Mouse (Mus musculus) Patski (cell line): Measurements from ENCODE around the gene Gm21992. TPM values are rescaled to one million over a fixed set of nuclear protein-coding genes. Genes with fewer than 3 reads are reported as not detected.

Experiments used
- ATAC-seq: fragments of 100-300 bp; one replicate; pipeline ENCODE4 v1.8.0; 2021
- CTCF ChIA-PET: fragments of 350-600 bp; sonication (Branson Sonifier 250); formaldehyde crosslinking; loops from one replicate; lab custom pipeline; 2022; ENCODE audit warnings: inconsistent platforms; lab: Charles Lee
- POLR2A ChIA-PET: fragments of 350-600 bp; sonication (Branson Sonifier 250); formaldehyde crosslinking; loops from one replicate; lab custom pipeline; 2022; ENCODE audit warnings: antibody characterized with exemption, inconsistent platforms; lab: Charles Lee
- DNase-seq: peaks from one replicate; pipeline ENCODE4 v3.0.0-alpha.2; 2011; ENCODE audit warnings: low read depth, low spot score
- H3K27me3 ChIP-seq: fragments of 371-371 bp; one replicate; pipeline ENCODE4 v1.5.1; 2021
- CTCF ChIP-seq: fragments of 100-300 bp; IDR thresholded peaks from one replicate; pipeline ENCODE4 v1.5.1; 2021
- in situ Hi-C: fragments of 300-500 bp; cut with MboI; formaldehyde crosslinking; loops from 3 replicates; pipeline ENCODE4 v1.11.1; 2018; ENCODE audit warnings: low pct_unique_long_range_greater_than_20kb, mixed read lengths
- polyA plus RNA-seq: library from polyadenylated mRNA; unstranded; gene quantifications from one replicate; pipeline ENCODE4 v1.2.3, GENCODE M21; 2021

The Gm21992 gene
- 9.9 TPM for polyA plus RNA-seq

GRCm38 (mm10) chr19:4811063-4811908 is at the start of gene Gm21992, which contains the start of gene Rbm14:
TSS of gene Gm21992 (minus strand) at chr19:4811612.
TSS of gene Rbm14 (minus strand) at chr19:4811634.
- ATAC-seq, result peak; percentile 97
- peak; percentile 91 for DNase-seq
- in situ Hi-C loops, result no loop called here
- no peak for TF ChIP-seq CTCF
- ChIA-PET CTCF (interaction anchor here (1.0 to 2.5 kb wide), 3 partner anchors 27 to 53 kb away, joined by 3 to 9 read pairs (median 4); partner anchors contain the start of genes Ccdc87 and Ccs), POLR2A (interaction anchor here (0.7 to 2.1 kb wide), 4 partner anchors 8 to 45 kb away, joined by 3 to 6 read pairs (median 4); partner anchors contain the start of gene Rbm4)
- no peaks in the 10 kb centered on the region for H3K27me3 ChIP-seq

- ChIA-PET CTCF (no interaction called here), POLR2A (no interaction called here)
- TF ChIP-seq CTCF, result no peak
- in situ Hi-C loops, result no loop called here
- H3K27me3 ChIP-seq, result no peaks in the 10 kb centered on the region
- no peak for ATAC-seq
- peak; percentile 37 for DNase-seq
These were observed 47.7 kb upstream of the Gm21992 start for GRCm38 (mm10) chr19:4859081-4859480.

GRCm38 (mm10) chr19:4855951-4856350 is 44.5 kb upstream of the Gm21992 start:
- no peak for DNase-seq
- ChIA-PET POLR2A (no interaction called here), CTCF (interaction anchor here (0.9 to 2.1 kb wide), 4 partner anchors 8 to 26 kb away, joined by 3 to 9 read pairs (median 4); no protein-coding TSS in a partner anchor)
- H3K27me3 ChIP-seq, result peaks cover 8% of the 10 kb centered on the region
- in situ Hi-C loops, result no loop called here
- ATAC-seq, result no peak
- TF ChIP-seq CTCF, result no peak

GRCm38 (mm10) chr19:4855470-4855820 is 44.0 kb upstream of the Gm21992 start:
- ChIA-PET POLR2A (no interaction called here), CTCF (interaction anchor here (1.3 to 2.1 kb wide), 2 partner anchors 8 to 15 kb away, joined by 3 to 9 read pairs; no protein-coding TSS in a partner anchor)
- TF ChIP-seq CTCF, result no peak
- no peak for ATAC-seq
- H3K27me3 ChIP-seq, result peaks cover 9% of the 10 kb centered on the region
- in situ Hi-C loops, result no loop called here
- no peak for DNase-seq

GRCm38 (mm10) chr19:4854552-4855469 is 43.4 kb upstream of the Gm21992 start, which contains the start of gene Ctsf:
TSS of gene Ctsf (plus strand) at chr19:4855130.
- ATAC-seq (peak; percentile 45), DNase-seq (no peak)
- peaks cover 13% of the 10 kb centered on the region for H3K27me3 ChIP-seq
- ChIA-PET POLR2A (interaction anchor here (0.8 to 1.0 kb wide), 2 partner anchors 15 to 195 kb away, joined by 3 to 4 read pairs; partner anchors contain the start of genes Ccdc87 and Ccs), CTCF (interaction anchor here (1.3 kb wide), 1 partner anchor 16 kb away, joined by 3 read pairs; no protein-coding TSS in a partner anchor)
- in situ Hi-C loops, result no loop called here
- TF ChIP-seq CTCF, result no peak

- peaks cover 34% of the 10 kb centered on the region for H3K27me3 ChIP-seq
- TF ChIP-seq CTCF, result no peak
- in situ Hi-C loops, result no loop called here
- ChIA-PET POLR2A (interaction anchor here (1.2 kb wide), 1 partner anchor 11 kb away, joined by 3 read pairs; the partner anchor contains the start of genes Ccdc87 and Ccs), CTCF (interaction anchor here (0.7 to 1.5 kb wide), 3 partner anchors 20 to 95 kb away, joined by 3 to 4 read pairs (median 3); partner anchors contain the start of gene Rbm4b)
- no peak for DNase-seq
- ATAC-seq, result no peak
These were observed 38.9 kb upstream of the Gm21992 start for GRCm38 (mm10) chr19:4850281-4850680.

- DNase-seq, result no peak
- ChIA-PET POLR2A (no interaction called here), CTCF (interaction anchor here (0.7 to 1.5 kb wide), 3 partner anchors 21 to 95 kb away, joined by 3 to 4 read pairs (median 3); partner anchors contain the start of gene Rbm4b)
- no peak for ATAC-seq
- in situ Hi-C loops, result loop anchor here (10.0 kb wide), 1 partner anchor 205 kb away; no protein-coding TSS in a partner anchor
- no peak for TF ChIP-seq CTCF
- peaks cover 35% of the 10 kb centered on the region for H3K27me3 ChIP-seq
These were observed 38.4 kb upstream of the Gm21992 start for GRCm38 (mm10) chr19:4849800-4850199.

- POLR2A ChIA-PET, result interaction anchor here (0.7 to 1.1 kb wide), 2 partner anchors 69 to 92 kb away, joined by 3 read pairs; partner anchors contain the start of gene Rbm4b
- in situ Hi-C loops, result loop anchor here (10.0 kb wide), 1 partner anchor 203 kb away; no protein-coding TSS in a partner anchor
- no peak for ATAC-seq
- no peak for DNase-seq
- peaks cover 48% of the 10 kb centered on the region for H3K27me3 ChIP-seq
- CTCF ChIA-PET, result interaction anchor here (0.6 to 2.2 kb wide), 13 partner anchors 9 to 259 kb away, joined by 3 to 10 read pairs (median 3); partner anchors contain the start of genes Actn3, Ccdc87, Ccs and Rbm4b
- TF ChIP-seq CTCF, result no peak
These were observed 36.1 kb upstream of the Gm21992 start for GRCm38 (mm10) chr19:4847490-4847889.

GRCm38 (mm10) chr19:4845846-4846245 is 34.4 kb upstream of the Gm21992 start:
- peaks cover 57% of the 10 kb centered on the region for H3K27me3 ChIP-seq
- ChIA-PET POLR2A (no interaction called here), CTCF (interaction anchor here (1.6 to 1.7 kb wide), 2 partner anchors 83 to 92 kb away, joined by 4 to 5 read pairs; no protein-coding TSS in a partner anchor)
- in situ Hi-C loops, result loop anchor here (10.0 kb wide), 1 partner anchor 201 kb away; no protein-coding TSS in a partner anchor
- ATAC-seq, result no peak
- no peak for DNase-seq
- no peak for TF ChIP-seq CTCF
